Mouse (Mus musculus): ENCODE measurements at regions not wholly inside any gene's neighbourhood (a gene's known extent, or its start where the extent isn't known, plus 50 kb on each side); places are given as distances from the start of the nearest gene placed in this dataset.
A peak's percentile ranks its signal among the peaks of the same experiment; 100 is the strongest.
"Not testable (repeated sequence)": the region's sequence is repeated elsewhere in the genome, so short reads cannot be mapped to it uniquely, and the experiment has no call there.

GRCm38 (mm10) chr3:16130385-16130784 lies 124.1 kb upstream of the Gm5150 start:
- no peak for DNase-seq (ENCODE audit: low spot score in 2 of 2)

- not testable (repeated sequence) for DNase-seq (ENCODE audit: low spot score in 2 of 2)
Observed at GRCm38 (mm10) chr3:16125346-16125915, 119.2 kb upstream of the Gm5150 start.

- no peak for DNase-seq (ENCODE audit: low spot score in 2 of 2)
Observed at GRCm38 (mm10) chr3:16115944-16116343, 109.7 kb upstream of the Gm5150 start.

- DNase-seq (ENCODE audit: low spot score in 2 of 2): no peak
Observed at GRCm38 (mm10) chr3:16107492-16107891, 101.3 kb upstream of the Gm5150 start.

- no peak for DNase-seq (ENCODE audit: low spot score in 2 of 2)
Observed at GRCm38 (mm10) chr3:16105080-16105479, 98.8 kb upstream of the Gm5150 start.

GRCm38 (mm10) chr3:16103180-16103579 lies 96.9 kb upstream of the Gm5150 start:
- DNase-seq (ENCODE audit: low spot score in 2 of 2): no peak

GRCm38 (mm10) chr3:16086550-16086949 lies 80.3 kb upstream of the Gm5150 start:
- peak in 1 of 2 experiments; percentile 8 for DNase-seq (ENCODE audit: low spot score in 2 of 2)

GRCm38 (mm10) chr3:16085288-16085687 lies 79.1 kb upstream of the Gm5150 start:
- no peak for DNase-seq (ENCODE audit: low spot score in 2 of 2)

GRCm38 (mm10) chr3:16079178-16079577 lies 72.9 kb upstream of the Gm5150 start:
- no peak for DNase-seq (ENCODE audit: low spot score in 2 of 2)

GRCm38 (mm10) chr3:16071906-16072305 lies 65.7 kb upstream of the Gm5150 start:
- DNase-seq (ENCODE audit: low spot score in 2 of 2): no peak

GRCm38 (mm10) chr3:16070963-16071362 lies 64.7 kb upstream of the Gm5150 start:
- no peak for DNase-seq (ENCODE audit: low spot score in 2 of 2)

- DNase-seq (ENCODE audit: low spot score in 2 of 2): not testable (repeated sequence)
Observed at GRCm38 (mm10) chr3:16057709-16058108, 51.5 kb upstream of the Gm5150 start.
